Mouse (Mus musculus) Muller cell, postnatal 12 days (primary cell): ENCODE results near the gene Ros1.

Experiments
- DNase-seq: peaks from one replicate; pipeline ENCODE4 v3.0.0-alpha.2; 2015; ENCODE audit errors: inconsistent ontology term

The Ros1 gene

DNA sequence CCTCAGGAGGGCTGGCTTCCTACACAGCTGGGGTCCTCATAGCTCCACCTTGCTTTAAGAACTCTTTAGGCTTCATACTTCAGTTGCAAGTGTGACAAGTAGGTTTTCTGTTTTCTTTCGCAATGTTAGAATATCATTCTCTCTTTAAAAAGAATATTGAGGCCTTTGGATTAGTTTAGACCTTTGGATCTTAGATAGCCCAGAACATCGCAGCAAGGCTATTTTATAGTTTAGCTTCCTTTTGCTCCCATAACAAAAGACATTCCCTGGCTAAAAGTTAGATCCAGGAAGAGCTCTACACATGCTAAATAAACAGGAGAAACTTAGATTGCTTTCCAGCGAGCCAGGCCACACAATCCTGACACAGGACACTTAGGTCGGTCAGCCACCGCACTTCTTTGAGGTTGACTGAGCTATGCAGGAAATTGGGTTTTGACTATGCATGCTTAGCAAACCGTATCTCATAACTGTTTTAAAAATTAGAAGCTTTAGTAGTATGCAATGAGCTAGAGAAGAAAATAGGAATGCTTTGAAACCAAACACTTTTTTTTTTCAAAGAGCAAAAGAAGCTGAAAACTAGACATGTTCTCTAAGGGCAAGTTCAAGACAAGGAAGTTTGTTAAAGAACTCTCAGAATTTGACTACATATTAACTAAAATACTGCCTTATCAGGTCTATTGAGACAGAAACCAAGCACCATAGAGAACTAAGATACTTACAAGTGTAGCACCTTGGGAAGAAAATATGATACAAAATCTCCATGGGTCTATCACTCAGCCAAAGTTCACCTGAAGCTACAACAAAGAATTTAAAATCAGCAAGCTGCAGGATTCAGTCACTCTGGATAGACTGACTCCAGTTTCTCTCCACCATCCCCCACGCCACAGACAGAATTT is at the start of gene Ros1:
Gene Ros1, minus strand, starts transcription at position 288 of the 896 bp plus-strand sequence.
- DNase-seq, result no peak

DNA sequence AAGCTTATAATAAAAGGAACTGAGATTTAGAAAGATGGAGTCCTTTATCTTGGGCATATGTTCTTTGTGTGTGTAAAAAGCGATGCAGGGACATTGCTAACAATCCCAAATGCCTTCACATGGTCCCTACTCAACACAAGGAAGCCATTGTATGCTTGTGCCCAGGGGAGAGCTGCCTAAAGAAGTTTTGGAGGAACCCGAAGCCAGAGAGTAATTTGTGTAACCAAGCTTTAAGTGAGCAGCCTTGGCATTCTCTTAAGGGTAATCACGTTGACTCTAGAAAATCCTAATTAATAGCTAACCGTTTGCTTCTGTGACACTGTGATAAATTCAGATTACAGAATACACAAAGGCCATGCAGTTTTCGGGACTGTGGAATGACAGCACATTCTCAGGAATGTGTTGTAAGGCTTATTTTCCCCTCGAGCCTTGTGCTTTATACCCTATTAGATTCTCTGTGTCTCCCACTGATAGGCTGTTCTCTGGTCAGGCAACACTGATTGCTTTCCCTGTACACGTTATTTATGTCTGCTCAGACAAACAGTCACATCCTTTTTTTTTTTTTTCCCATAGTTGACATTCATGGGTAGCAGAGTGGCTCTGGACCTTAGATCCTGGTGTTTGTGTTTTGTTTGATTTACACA is 47.8 kb upstream of the Ros1 start:
- DNase-seq, result peak; percentile 58

DNA sequence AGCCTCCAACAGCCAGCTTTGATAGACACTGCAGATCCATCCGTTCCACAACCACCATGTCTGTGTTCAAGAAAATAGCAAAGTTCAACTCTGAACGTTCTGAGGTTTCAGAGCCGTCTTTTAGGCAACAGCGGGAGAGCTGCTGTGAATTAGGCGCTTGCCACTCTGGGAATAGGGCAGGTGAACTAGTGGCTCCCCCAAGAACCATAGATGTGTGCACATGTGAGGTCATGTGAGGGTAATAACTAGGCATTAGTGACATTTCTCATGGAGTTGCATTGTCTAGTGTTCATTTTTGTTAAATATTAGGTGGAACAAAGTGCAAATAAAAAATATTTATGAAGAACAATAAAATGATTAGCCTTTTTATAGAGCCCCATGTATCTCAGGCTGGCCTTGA is 47.0 kb upstream of the Ros1 start:
- no peak for DNase-seq

DNA sequence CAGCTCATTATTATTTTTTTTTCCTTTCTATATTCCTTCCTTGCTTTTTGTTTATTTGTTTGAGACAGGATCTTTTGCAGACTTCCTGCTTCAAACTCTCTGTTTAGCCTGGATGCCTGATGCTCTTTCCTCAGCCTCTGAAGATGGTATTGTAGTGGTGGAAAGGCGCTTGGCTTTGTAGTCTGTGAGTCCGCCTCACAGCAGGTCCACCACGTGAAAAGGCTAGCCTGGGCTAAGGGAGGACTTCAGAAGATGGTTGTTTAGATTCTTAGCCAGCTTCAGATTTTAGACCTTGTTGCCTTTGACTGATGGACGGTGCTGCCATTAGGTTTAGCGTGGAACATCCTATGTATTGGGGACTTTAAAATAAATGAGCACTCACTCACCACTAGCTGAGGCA is 40.4 kb upstream of the Ros1 start:
- no peak for DNase-seq

DNA sequence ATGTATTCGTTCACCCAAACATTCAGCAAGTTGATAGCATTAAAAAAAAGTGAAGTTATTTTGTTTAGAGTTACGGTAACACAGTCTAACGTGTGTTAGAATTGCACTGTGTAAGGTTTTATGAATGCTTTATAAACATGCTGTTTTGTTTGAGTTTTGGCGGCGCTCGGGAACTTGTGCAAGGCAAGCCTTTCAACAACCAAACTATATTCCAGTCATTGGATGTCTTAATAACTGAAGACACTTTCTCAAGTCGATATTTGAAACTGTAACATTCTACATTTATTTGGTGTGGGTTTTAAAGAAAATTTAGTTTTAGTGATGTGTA is 39.6 kb upstream of the Ros1 start:
- no peak for DNase-seq

DNA sequence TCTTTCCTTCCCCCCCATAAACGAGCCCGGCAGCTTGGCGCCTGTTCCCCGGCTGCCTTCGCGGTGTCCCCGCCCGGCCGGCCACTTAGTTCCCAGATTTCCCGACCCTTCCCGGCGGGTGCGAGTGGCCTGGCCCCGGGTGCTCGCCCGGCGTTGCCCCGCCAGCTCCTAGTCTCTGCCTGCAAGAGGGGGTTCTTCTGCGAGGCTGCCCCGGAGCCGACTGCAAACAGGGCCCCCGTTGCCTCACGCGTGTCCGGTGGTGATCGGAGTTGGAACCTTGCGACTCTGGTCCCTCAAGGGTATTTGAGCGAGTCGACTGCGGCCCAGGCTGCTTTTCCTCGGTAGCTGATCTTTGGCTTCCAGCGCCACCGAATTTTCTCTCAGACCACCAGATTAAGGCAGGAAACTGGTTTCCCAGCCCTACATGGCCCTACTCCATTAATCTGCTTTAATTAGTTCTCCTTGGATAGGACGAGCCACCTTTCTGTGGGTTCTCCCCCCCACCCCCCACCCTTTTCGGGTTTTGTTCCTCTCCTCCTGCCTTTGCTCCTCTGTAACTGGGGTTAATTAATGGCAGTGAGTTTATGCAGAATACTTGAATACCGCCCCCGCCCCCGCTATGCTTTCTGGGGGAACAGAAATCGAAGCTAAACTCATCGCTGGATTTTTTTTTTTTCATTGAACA is 39.1 kb upstream of the Ros1 start:
- peak; percentile 60 for DNase-seq

DNA sequence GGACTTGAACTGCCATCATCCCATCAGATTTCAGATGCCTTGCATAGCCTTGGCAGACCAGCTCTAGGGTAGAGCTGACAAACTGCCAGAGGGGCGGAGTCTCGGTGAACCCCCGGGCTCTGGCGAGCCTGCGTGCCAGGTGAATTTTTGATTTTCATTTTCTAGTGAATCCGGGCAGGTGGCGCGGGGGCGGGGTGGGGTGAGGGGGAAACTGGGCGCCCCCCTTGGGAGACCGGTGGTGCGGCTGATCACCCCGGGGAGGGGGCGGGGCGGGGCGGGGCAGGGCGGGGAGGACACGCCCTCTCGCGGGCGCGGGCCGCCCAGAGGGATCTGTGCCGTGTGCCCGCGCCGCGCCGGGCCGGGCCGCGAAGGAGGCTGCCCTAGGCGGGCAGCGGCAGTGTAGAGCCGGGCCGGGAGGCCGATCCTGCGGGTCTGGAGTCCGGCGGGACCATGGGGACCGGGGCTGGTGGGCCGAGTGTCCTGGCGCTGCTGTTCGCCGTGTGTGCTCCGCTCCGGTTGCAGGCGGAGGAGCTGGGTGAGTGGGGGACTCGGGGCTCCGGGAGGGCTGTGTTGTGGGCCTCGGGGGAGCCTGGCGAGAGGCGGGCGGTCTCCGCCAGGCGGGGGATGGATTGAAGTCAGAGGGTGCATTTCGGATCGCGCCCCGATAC is 38.4 kb upstream of the Ros1 start, which contains the start of gene Dcbld1:
Gene Dcbld1, plus strand, starts transcription at position 319 of the 668 bp plus-strand sequence.
- DNase-seq, result peak; percentile 85

DNA sequence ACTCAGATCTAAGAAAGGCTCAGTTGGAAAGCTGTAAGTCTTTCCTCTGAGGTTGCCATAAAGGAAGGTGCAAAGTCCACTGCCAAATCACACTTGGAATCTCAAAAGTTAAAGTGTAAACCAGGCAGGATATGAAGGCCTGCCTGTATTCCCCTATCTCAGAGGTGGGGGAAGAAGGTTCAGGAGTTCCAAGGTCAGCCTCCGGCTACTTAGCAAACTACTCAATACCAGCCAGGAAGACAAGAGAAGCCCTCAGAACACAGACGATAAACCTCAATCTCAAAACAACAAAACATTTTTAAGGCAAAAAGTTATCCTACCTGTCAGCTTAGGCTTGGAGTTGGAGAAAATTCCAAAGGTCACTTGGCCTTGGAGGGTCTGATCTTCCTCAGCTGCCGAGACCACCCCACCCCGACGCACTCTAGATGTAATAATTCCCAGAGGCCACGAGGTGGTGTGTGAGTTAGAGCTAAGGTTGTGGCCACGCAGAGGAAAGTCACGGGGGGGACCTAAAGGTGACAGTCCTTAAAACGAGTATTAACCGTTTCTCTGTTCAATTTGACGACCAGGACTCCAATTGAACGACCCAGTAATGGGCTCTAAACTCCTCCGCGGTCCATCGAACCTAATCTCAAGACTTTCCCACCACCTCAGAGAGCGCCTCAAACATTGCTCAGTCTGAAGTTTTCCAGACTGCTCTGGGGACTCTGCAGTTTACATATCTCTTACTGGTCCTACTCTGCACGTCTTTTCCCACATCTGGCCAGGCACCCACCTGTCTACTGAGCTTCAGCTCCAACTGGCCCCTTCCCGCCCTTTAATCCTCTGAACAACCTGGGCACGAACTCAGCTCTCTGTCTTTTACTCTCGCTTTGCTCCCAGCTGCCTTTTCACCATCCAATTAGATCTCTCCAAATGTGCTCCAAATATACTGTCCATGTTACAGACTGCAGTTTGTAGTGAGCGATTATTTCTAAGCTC is 37.4 kb upstream of the Ros1 start:
- DNase-seq, result peak; percentile 30

DNA sequence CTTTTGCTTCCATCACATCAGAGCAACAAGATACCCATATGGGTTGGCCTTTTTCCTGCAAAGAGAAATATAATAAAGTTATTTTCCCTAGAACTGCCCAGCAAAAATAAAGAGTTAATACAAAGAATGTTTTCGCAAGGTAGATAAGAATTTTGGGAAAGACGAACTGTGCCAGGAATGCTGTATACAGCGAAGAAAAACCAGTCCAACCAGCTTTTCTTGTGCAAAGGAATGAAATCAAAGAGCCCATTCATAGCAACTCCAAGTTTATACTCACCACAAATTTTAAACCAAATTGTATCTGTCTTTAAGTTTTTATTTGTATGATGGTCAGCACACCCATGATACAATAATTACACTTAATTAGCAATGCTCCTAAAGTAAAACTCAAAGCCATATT is 24.6 kb upstream of the Ros1 start:
- no peak for DNase-seq

DNA sequence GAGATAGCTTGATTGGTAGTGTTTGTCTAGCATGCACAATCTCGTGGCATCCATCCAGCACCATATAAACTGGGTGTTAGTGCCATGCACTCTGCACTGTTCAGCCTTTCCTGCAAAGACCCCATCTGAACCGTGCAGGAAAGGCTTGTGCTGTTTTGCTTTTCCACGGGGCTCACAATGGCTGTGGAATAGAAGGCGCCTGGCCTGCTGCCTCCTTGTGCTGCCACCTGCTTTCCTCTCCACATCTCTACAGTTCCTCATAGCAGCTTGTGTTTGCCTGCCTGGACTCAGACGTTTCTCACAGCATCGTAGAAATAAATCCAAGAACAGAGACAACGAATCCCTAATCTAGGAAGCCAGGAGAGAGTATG is 22.5 kb upstream of the Ros1 start:
- no peak for DNase-seq

DNA sequence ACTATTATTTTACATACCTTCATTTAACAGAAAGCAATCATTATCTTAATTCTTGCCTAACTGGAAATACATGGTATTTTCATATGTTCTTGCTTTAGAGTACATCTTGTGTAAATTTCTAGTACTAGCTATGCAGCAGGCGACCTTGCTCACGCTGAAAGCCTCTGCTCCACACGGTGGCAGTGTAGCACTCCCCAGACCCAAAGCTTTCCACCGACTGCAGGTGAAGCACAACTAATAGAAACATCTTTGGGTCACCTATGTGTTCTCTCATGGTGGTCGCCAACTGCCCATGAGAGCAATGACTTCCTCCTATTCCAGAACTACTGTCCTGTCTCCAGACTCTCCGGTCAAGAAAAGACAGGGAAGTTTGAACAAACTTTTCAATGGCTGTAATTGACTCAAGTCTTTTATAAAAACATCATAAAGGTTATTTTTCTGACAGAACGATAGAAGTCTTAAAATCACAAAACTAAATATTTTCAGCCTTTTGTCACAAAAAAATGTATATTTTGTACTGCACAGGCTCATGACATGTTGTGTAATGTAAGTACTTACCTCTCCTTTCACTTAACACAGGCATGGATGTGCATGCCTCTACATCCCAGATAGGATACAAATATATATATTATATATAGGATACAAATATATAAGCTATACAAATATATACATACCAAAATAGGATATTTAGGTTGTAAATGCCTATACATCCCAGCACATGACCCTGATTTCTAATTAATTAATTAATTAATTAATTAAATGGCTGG is 21.9 kb upstream of the Ros1 start:
- DNase-seq, result peak; percentile 33

DNA sequence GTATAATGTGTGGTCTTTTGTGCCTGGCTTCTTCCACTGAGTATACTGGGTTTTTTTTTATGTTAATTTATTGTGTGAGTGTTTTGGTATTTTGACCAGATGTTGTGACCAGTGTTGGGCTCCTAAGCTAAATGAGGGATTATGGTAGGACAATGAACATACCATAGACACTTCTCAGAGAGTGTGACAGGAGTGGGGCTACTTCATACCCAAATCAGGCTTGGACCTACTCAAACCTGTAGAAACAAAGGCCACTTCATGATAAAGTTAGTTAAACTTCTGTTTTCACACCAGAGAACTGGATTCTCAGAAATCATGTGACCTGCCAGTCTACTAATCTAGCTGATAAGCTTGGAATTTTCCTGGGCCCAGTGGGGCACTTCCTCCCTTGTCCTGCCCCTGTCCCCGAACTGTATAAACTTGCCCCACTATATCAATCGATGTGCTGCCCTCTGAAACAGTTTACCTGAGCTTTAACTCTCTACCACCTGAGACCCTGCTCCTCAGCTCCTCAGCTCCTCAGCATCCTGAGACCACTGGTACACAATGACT is 20.3 kb upstream of the Ros1 start:
- DNase-seq, result no peak

DNA sequence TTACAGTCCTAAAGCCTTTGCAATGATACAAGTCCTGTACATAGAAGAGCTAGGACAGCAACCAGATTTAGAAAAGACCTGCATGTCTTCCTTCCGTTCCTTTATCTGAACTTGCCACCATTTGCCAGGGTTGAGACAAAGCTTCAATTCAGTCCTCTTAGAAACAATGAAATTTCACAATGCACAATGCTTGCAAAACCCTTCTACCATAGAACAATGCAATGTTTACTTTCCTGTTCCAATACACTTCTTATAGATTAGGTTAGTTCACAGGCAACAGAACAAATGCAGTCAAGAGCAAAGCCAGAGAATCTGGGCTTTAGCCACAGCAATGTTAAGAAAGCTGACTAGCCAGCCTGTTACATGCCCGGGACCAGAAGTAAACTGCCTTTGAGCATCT is 9.0 kb upstream of the Ros1 start:
- no peak for DNase-seq

DNA sequence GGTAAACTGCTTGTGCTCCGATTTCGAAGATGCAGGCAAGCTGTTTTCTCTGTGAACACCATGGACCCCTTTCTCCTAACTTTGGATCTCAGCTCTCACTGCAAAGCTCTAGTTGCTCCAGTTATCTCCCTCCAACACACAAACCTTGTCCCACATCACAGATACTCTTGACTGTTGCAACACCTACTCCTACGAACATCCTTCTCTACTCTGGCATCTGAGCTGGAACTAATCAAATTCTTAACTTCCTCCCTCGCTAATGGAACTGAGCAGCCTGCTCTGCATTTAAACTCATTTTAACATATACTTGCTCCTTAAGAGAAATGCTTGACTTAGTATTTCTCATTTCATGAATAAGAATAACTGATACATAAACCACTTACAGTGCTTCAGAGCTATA is 9.1 kb downstream of the Ros1 start:
- DNase-seq, result no peak

DNA sequence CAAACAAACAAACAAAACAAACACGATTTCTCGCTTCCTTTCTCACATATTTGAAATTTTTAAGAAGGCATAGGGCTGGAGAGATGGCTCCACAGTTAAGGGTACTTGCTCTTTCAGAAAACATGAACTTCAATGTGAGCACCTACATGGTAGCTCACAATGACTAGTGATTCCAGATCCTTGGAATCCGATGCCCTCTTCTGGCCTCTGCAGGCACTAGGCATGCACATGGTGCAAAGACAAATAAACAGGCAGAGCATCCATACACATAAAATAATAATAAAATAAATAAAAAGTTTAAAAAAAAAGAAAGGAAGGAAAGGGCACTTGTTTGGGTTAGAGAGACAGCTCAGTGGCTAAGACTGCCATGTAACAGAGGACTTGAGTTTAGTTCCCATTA is 12.2 kb downstream of the Ros1 start:
- no peak for DNase-seq

DNA sequence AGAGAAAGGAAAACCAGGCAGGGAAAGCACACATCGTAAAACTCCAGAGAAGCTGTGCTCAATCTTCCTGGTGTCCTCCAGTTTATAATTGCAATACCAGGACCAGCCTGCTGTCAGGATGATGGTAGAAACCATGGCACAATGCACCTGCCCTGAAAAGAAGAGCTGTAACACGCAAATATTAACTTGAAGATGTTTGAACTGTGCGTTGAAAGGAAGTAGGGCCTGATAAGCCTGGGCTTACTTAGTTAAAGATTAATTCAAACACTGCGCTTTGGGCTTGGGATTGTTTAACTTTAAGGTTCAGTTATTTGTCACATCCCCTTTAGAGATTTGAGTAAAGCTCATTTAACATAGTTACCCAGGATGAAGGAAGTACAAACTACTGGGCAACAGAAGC is 20.7 kb downstream of the Ros1 start:
- no peak for DNase-seq

DNA sequence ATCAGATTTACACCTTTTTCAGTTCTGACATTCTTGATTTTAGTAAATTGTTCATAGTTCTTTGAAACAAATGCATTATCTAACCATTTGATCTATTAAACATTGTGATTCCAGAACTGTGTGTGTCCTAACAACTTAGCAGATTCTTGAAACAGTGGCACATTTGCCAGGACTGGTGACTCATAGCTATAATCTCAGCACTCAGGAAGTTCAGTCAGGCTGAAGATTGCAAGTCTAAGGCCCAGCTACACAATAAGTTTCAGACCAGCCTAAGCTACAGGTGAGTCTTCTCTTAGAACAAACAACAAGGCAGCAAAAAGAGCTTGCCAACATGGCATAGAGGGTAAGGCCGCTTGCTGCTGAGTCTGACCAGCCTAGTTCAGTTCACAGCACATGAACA is 24.6 kb downstream of the Ros1 start:
- DNase-seq, result peak; percentile 36

DNA sequence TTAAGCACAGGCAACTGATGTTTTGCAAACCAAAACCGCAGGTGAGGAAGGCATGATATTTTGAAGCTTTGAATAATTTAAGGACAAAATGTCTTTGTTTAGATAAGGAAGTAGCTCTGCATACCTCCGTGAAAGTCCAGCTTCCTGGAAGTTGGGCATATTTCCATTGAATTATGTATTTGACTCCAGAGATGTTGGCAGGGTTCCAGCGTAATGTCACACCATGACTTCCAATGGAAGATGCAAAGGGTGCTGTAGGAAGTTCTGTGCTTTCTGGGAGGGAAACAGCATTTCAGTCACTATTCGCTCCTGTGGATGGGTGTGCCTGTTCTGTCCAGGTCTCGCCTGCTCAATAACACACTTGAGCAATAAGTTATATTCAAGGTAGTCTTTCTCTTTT is 25.2 kb downstream of the Ros1 start:
- no peak for DNase-seq

DNA sequence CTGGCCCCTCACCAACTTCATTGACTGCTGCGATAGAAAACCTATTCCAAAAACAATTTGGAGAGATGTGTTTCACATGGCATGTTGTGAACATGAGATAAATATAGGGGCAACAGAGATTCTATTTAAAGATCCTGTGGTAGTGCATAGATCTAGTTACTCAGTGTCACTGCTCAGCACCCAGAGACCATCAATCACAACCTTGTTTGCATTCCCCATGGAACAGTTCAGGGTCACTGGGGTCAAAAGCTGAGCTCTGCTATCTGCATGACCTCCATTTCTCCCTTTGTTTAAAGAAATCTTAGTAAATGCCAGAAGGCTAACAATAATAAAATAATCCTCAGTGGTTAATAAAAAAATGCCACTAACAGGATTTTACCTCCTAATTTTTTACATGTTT is 29.7 kb downstream of the Ros1 start:
- DNase-seq, result no peak

DNA sequence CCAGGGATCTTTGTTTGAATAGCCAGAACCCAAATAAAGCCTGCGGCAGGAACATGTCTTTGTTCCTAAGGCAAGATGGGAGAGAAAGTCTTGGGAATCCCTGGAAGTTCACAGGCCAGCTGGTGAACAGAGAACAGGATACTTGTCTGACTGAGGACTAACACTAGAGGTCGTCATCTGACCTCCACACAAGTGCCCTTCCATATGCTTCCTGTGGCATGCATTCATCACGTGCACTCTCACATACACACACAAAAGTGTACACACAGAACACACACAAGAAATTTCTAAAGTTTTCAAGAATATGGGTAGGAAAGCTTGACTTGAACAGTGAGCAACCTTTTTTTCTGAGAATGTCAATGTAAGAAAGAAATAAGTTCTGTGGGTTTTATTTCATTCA is 34.4 kb downstream of the Ros1 start:
- no peak for DNase-seq
